14 mouse cellular contexts compared by ENCODE assay signal in the genomic region with DNA sequence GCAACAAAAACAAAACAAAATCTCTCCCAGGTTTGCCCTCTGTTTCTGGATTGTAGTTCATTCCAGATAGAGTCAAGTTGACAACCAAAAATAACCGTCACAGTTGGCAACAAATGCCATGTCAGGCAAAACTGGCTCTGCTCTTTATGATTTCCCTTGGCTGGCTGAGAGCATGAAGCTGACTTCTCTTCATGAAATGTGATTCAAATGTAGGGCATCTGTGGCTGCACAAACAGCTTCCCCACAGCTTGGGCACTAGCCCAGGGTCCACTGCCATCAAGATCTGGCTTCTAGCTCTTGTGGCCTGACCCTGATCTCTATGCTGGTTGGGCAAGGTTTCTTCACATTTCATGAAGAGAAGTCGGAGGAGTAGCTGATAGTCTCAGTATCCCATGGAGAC. TPM values are rescaled to one million over a fixed set of nuclear protein-coding genes. Genes with fewer than 3 reads are reported as not detected.
DNase-seq lines count a peak whose midpoint lies in the region; ATAC-seq and TF ChIP-seq lines count a peak whose summit lies in the region.
"Had no signal": no experiment of that assay in that cellular context is flagged by ENCODE, and none has a peak within 500 bp of the region (broad histone marks: within the 10 kb centered on the region; RNA-seq: fewer than 3 reads in every experiment).

No protein-coding gene starts in this region.

- no peak overlapping the region for H3K27ac ChIP-seq in heart, embryonic 10.5 days
- H3K27ac ChIP-seq in heart, postnatal 0 days (ENCODE audit: low read depth), result peak overlapping the region; percentile 49
- H3K27ac ChIP-seq: embryonic facial prominence, embryonic 13.5 days; forebrain, embryonic 13.5 days; intestine, embryonic 15.5 days; liver, embryonic 13.5 days; macrophage; neural tube, embryonic 15.5 days had no signal

- H3K4me3 ChIP-seq in heart, embryonic 10.5 days, result no peak overlapping the region
- H3K4me3 ChIP-seq in heart, postnatal 0 days (ENCODE audit: low read depth, low read length), result no peak overlapping the region
- H3K4me3 ChIP-seq: embryonic facial prominence, embryonic 13.5 days; forebrain, embryonic 13.5 days; intestine, embryonic 15.5 days; liver, embryonic 13.5 days; neural tube, embryonic 15.5 days had no signal

- ATAC-seq in heart, postnatal 0 days (ENCODE audit: insufficient read depth, low read depth), result no peak
- ATAC-seq: forebrain, embryonic 13.5 days; intestine, embryonic 15.5 days had no signal

- H3K36me3 ChIP-seq in heart, embryonic 10.5 days, result no peaks in the 10 kb centered on the region
- H3K36me3 ChIP-seq in heart, postnatal 0 days (replicated peaks; ENCODE audit: control insufficient read depth, insufficient read depth, low read length), result no peaks in the 10 kb centered on the region
- H3K36me3 ChIP-seq: embryonic facial prominence, embryonic 13.5 days; intestine, embryonic 15.5 days; liver, embryonic 13.5 days; neural tube, embryonic 15.5 days had no signal

- H3K9me3 ChIP-seq in heart, embryonic 10.5 days, result no peaks in the 10 kb centered on the region
- no peaks in the 10 kb centered on the region for H3K9me3 ChIP-seq in heart, postnatal 0 days (replicated peaks; ENCODE audit: control insufficient read depth, low read length)
- H3K9me3 ChIP-seq: embryonic facial prominence, embryonic 13.5 days; forebrain, embryonic 13.5 days; intestine, embryonic 15.5 days; liver, embryonic 13.5 days; neural tube, embryonic 15.5 days had no signal

- TF ChIP-seq CTCF in heart, postnatal 0 days (IDR thresholded peaks at IDR 0.05; ENCODE audit: low read depth), result no peak

- no peak for TF ChIP-seq EP300 in heart, postnatal 0 days (IDR thresholded peaks at IDR 0.05; ENCODE audit: low read depth)

- no peak overlapping the region for H3K4me2 ChIP-seq in heart, postnatal 0 days (ENCODE audit: low read depth, low read length)
- H3K4me2 ChIP-seq: embryonic facial prominence, embryonic 13.5 days; forebrain, embryonic 13.5 days; intestine, embryonic 15.5 days; liver, embryonic 13.5 days; neural tube, embryonic 15.5 days had no signal

- no peaks in the 10 kb centered on the region; the same call in 1 of the 2 replicates for H3K27me3 ChIP-seq in heart, embryonic 10.5 days (ENCODE audit: insufficient read depth, poor library complexity, severe bottlenecking)
- no peaks in the 10 kb centered on the region for H3K27me3 ChIP-seq in heart, postnatal 0 days (ENCODE audit: control insufficient read depth, insufficient read depth, low read length)
- H3K27me3 ChIP-seq: embryonic facial prominence, embryonic 13.5 days; forebrain, embryonic 13.5 days; intestine, embryonic 15.5 days; neural tube, embryonic 15.5 days had no signal

- no peak overlapping the region for H3K9ac ChIP-seq in heart, postnatal 0 days (replicated peaks; ENCODE audit: low read depth, low read length)
- H3K9ac ChIP-seq: embryonic facial prominence, embryonic 13.5 days; forebrain, embryonic 13.5 days; intestine, embryonic 15.5 days; liver, embryonic 13.5 days; neural tube, embryonic 15.5 days had no signal

- DNase-seq in heart, adult 9 months (ENCODE audit: low spot score in 2 of 2), result peak; percentile 37 to 52
- no peak for DNase-seq in heart, embryonic 10.5 days (ENCODE audit: low spot score)
- peak; percentile 32 to 56 for DNase-seq in adrenal gland, postnatal 36 days
- DNase-seq in cerebellum, adult 9-11 months, result peak; percentile 77
- peak; percentile 36 for DNase-seq in heart, postnatal 0 days (ENCODE audit: low spot score)
- no peak for DNase-seq in urinary bladder, adult 18-20 months (ENCODE audit: low spot score in 2 of 2)
- no peak for DNase-seq in right cerebral cortex, adult 2 months (ENCODE audit: low spot score in 2 of 2)
- DNase-seq: liver, embryonic 13.5 days; right cerebral cortex, postnatal 25 days had no signal

- WGBS in heart, embryonic 10.5 days, result 81% methylated on average over 2 of the region's 2 CpGs
- 48% methylated on average over 2 of the region's 2 CpGs for WGBS in heart, postnatal 0 days

- H3K4me1 ChIP-seq in heart, embryonic 10.5 days, result peaks cover 12% of the 10 kb centered on the region
- H3K4me1 ChIP-seq in heart, postnatal 0 days (ENCODE audit: control insufficient read depth, insufficient read depth), result peaks cover 21% of the 10 kb centered on the region
- H3K4me1 ChIP-seq: neural tube, embryonic 15.5 days had no signal

RNA-seq across cellular contexts. Expression of gene Agpat3, which starts 9.7 kb away (rescaled TPM):
- 43.7 and 44.2 TPM in 2 replicates for polyA plus RNA-seq in heart, embryonic 10.5 days (2016; fragmentation: Nextera tagmentation; extraction: Ambion mirVana)
- 100 to 1,000 TPM; 293 to 406 TPM for total RNA-seq in adrenal gland, postnatal 36 days (2021)
- total RNA-seq in heart, postnatal 0 days (2014; rRNA removed; ENCODE audit: low replicate concordance), result 151 and 164 TPM in 2 replicates
- 173 and 182 TPM in 2 replicates for polyA plus RNA-seq in heart, postnatal 0 days (2015; fragmentation: Nextera tagmentation; extraction: Ambion mirVana)

RNA-seq across cellular contexts. Expression of gene Rrp1, which starts 50.9 kb away (rescaled TPM):
- 271 and 283 TPM in 2 replicates for polyA plus RNA-seq in heart, embryonic 10.5 days (2016; fragmentation: Nextera tagmentation; extraction: Ambion mirVana)
- total RNA-seq in adrenal gland, postnatal 36 days (2021), result 100 to 1,000 TPM; 243 to 258 TPM
- total RNA-seq in heart, postnatal 0 days (2014; rRNA removed; ENCODE audit: low replicate concordance), result 86.6 and 119 TPM in 2 replicates
- 169 and 177 TPM in 2 replicates for polyA plus RNA-seq in heart, postnatal 0 days (2015; fragmentation: Nextera tagmentation; extraction: Ambion mirVana)

Comparison
In these comparisons a context has a peak if more than half of its experiments do, and no peak if none do; other contexts are left out.
1. DNase-seq: peak in heart, adult 9 months (2 of 2), adrenal gland, postnatal 36 days (2 of 2), cerebellum, adult 9-11 months (single experiment) and heart, postnatal 0 days (single experiment); none in heart, embryonic 10.5 days (single experiment), urinary bladder, adult 18-20 months (0 of 2) and right cerebral cortex, adult 2 months (0 of 2).